Mouse (Mus musculus) hindbrain, embryonic 13.5 days (tissue): ENCODE data around the gene Rhoq. TPM values are rescaled to one million over a fixed set of nuclear protein-coding genes. Genes with fewer than 3 reads are reported as not detected.
A peak's percentile ranks its signal among the peaks of the same experiment; 100 is the strongest.

Experiments
- ATAC-seq: fragments of 200-750 bp; cut with Nextera tagmentation; 2 replicates; pipeline ENCODE4 v1.8.0; 2017; ENCODE audit warnings: moderate TSS enrichment; ENCODE audit not compliant: low FRiP score
- H3K27ac ChIP-seq: fragments of 300-500 bp; sonication (generic); 2 replicates; pipeline ENCODE4 v1.5.1; 2015; ENCODE audit warnings: inconsistent platforms, mild to moderate bottlenecking, moderate library complexity
- H3K27me3 ChIP-seq: fragments of 300-500 bp; sonication (generic); 2 replicates; pipeline ENCODE4 v1.6.1; 2015; ENCODE audit warnings: mild to moderate bottlenecking, inconsistent platforms
- H3K36me3 ChIP-seq: fragments of 300-500 bp; sonication (generic); 2 replicates; pipeline ENCODE4 v1.6.1; 2015; ENCODE audit warnings: mild to moderate bottlenecking, inconsistent platforms
- H3K4me1 ChIP-seq: fragments of 300-500 bp; sonication (generic); replicated peaks from 2 replicates; pipeline ENCODE4 v1.6.1; 2015; ENCODE audit warnings: inconsistent platforms
- H3K4me2 ChIP-seq: fragments of 300-500 bp; sonication (generic); 2 replicates; pipeline ENCODE4 v1.6.1; 2015; ENCODE audit warnings: inconsistent platforms, mild to moderate bottlenecking, moderate library complexity
- H3K4me3 ChIP-seq: fragments of 300-500 bp; sonication (generic); 2 replicates; pipeline ENCODE4 v1.5.1; 2015; ENCODE audit warnings: mild to moderate bottlenecking, inconsistent platforms
- H3K9ac ChIP-seq: fragments of 300-500 bp; sonication (generic); 2 replicates; pipeline ENCODE4 v1.6.1; 2015; ENCODE audit warnings: mild to moderate bottlenecking, inconsistent platforms
- H3K9me3 ChIP-seq: fragments of 300-500 bp; sonication (generic); 2 replicates; pipeline ENCODE4 v1.6.1; 2016; ENCODE audit warnings: inconsistent platforms
- WGBS: fragments of 180-500 bp; shearing (Covaris S2); methylation state at CpG from one replicate; pipeline ENCODE4 v1.1.7; 2015; 5-methylcytosine and 5-hydroxymethylcytosine counted together
- polyA plus RNA-seq: library from polyadenylated mRNA; unstranded; fragments of >200 nt; fragmentation: Nextera tagmentation; extraction: Ambion mirVana; gene quantifications from 2 replicates; pipeline ENCODE4 v1.2.1, GENCODE M21; 2015

Gene Rhoq
- polyA plus RNA-seq, 1 experiment from 2014 or later: 6.9 TPM

- no peak overlapping the region; the same call in 1 of the 2 replicates for H3K27ac ChIP-seq
- 1% methylated on average over 55 of the region's 55 CpGs for WGBS
- peaks cover 14% of the 10 kb centered on the region for H3K36me3 ChIP-seq
- peak overlapping the region; percentile 85 for H3K9ac ChIP-seq
- no peaks in the 10 kb centered on the region for H3K9me3 ChIP-seq
- no peaks in the 10 kb centered on the region for H3K27me3 ChIP-seq
- peaks cover 22% of the 10 kb centered on the region for H3K4me1 ChIP-seq
- peak overlapping the region; percentile 83 for H3K4me3 ChIP-seq
- no peak; the same call in 1 of the 2 replicates for ATAC-seq
- H3K4me2 ChIP-seq: peak overlapping the region; percentile 95
These were observed 61.8 kb downstream of the Rhoq start for GRCm38 (mm10) chr17:87024491-87025242.

- no peaks in the 10 kb centered on the region for H3K9me3 ChIP-seq
- H3K27ac ChIP-seq: peak within 1 kb of the TSS; percentile 73
- peak within 1 kb of the TSS; percentile 95 for H3K4me2 ChIP-seq
- peak; percentile 99 for ATAC-seq
- H3K36me3 ChIP-seq: peaks cover 20% of the 10 kb centered on the region
- no peaks in the 10 kb centered on the region for H3K27me3 ChIP-seq
- H3K9ac ChIP-seq: peak within 1 kb of the TSS; percentile 85
- under 1% methylated on average over 43 of the region's 43 CpGs for WGBS
- peak within 1 kb of the TSS; percentile 83 for H3K4me3 ChIP-seq
- H3K4me1 ChIP-seq: peaks cover 22% of the 10 kb centered on the region
These were observed 62.5 kb downstream of the Rhoq start, which contains the start of the genes Pigf and Cript for GRCm38 (mm10) chr17:87025269-87025949. TSS of gene Pigf (minus strand) at chr17:87025406. TSS of gene Cript (plus strand) at chr17:87025550.

- Histone ChIP-seq H3K9me3 (no peaks in the 10 kb centered on the region), H3K27ac (no peak overlapping the region)
These were observed 73.5 kb downstream of the Rhoq start for GRCm38 (mm10) chr17:87036141-87037073.

GRCm38 (mm10) chr17:87038496-87038895 is 75.6 kb downstream of the Rhoq start:
- Histone ChIP-seq H3K4me1 (no peaks in the 10 kb centered on the region), H3K4me3 (no peak overlapping the region), H3K9me3 (no peaks in the 10 kb centered on the region), H3K27me3 (no peaks in the 10 kb centered on the region), H3K36me3 (peaks cover 35% of the 10 kb centered on the region), H3K27ac (no peak overlapping the region), H3K9ac (no peak overlapping the region), H3K4me2 (no peak overlapping the region)
- ATAC-seq: no peak
- WGBS: 93% methylated on average over 5 of the region's 5 CpGs

More at GRCm38 (mm10) chr17:87036141-87037073, 73.5 kb downstream of the Rhoq start:
- H3K36me3 ChIP-seq: peaks cover 47% of the 10 kb centered on the region
- H3K9ac ChIP-seq: no peak overlapping the region
- WGBS: 67% methylated on average over 10 of the region's 10 CpGs
- no peak overlapping the region for H3K4me2 ChIP-seq
- no peaks in the 10 kb centered on the region for H3K4me1 ChIP-seq
- H3K27me3 ChIP-seq: no peaks in the 10 kb centered on the region
- no peak for ATAC-seq
- no peak overlapping the region for H3K4me3 ChIP-seq

- peaks cover 19% of the 10 kb centered on the region for H3K36me3 ChIP-seq
- no peak for ATAC-seq
- H3K4me2 ChIP-seq: no peak overlapping the region
- H3K27ac ChIP-seq: no peak overlapping the region
- 76% methylated on average over 19 of the region's 19 CpGs for WGBS
- no peak overlapping the region for H3K4me3 ChIP-seq
- H3K9ac ChIP-seq: no peak overlapping the region
- no peaks in the 10 kb centered on the region for H3K9me3 ChIP-seq
- H3K27me3 ChIP-seq: no peaks in the 10 kb centered on the region
- no peaks in the 10 kb centered on the region for H3K4me1 ChIP-seq
These were observed 78.9 kb downstream of the Rhoq start for GRCm38 (mm10) chr17:87041739-87042138.

- Histone ChIP-seq H3K27me3 (no peaks in the 10 kb centered on the region), H3K36me3 (no peaks in the 10 kb centered on the region), H3K27ac (no peak overlapping the region), H3K4me2 (no peak overlapping the region), H3K9ac (no peak overlapping the region), H3K9me3 (no peaks in the 10 kb centered on the region), H3K4me1 (no peaks in the 10 kb centered on the region), H3K4me3 (no peak overlapping the region)
- ATAC-seq: peak; percentile 74
- 2% methylated on average over 15 of the region's 15 CpGs for WGBS
These were observed 81.5 kb downstream of the Rhoq start for GRCm38 (mm10) chr17:87044364-87044763.

- Histone ChIP-seq H3K27ac (no peak overlapping the region), H3K36me3 (no peaks in the 10 kb centered on the region), H3K4me3 (no peak overlapping the region), H3K9me3 (no peaks in the 10 kb centered on the region), H3K4me2 (no peak overlapping the region), H3K9ac (no peak overlapping the region), H3K27me3 (no peaks in the 10 kb centered on the region), H3K4me1 (peaks cover 3% of the 10 kb centered on the region; the same call in 1 of the 2 replicates)
- no peak for ATAC-seq
- 87% methylated on average over 8 of the region's 8 CpGs for WGBS
These were observed 81.9 kb downstream of the Rhoq start for GRCm38 (mm10) chr17:87044796-87045195.

Other genes with a start within 250 kb of the Rhoq start
- 4.6 and 5.0 TPM in 2 replicates for gene Epas1, start 209.4 kb upstream of the Rhoq start, polyA plus RNA-seq
- not detected in 2 replicates for gene Tmem247, start 45.7 kb upstream of the Rhoq start, polyA plus RNA-seq
- not detected in 2 replicates for gene Atp6v1e2, start 15.2 kb upstream of the Rhoq start, polyA plus RNA-seq
- 36.8 and 37.0 TPM in 2 replicates for gene Pigf, start 62.3 kb downstream of the Rhoq start, polyA plus RNA-seq
- 224 and 236 TPM in 2 replicates for gene Cript, start 62.5 kb downstream of the Rhoq start, polyA plus RNA-seq
- gene Socs5, start 144.6 kb downstream of the Rhoq start, polyA plus RNA-seq: 13.0 and 13.3 TPM in 2 replicates